Mouse (Mus musculus): ENCODE measurements around the gene Kyat3.

DNA sequence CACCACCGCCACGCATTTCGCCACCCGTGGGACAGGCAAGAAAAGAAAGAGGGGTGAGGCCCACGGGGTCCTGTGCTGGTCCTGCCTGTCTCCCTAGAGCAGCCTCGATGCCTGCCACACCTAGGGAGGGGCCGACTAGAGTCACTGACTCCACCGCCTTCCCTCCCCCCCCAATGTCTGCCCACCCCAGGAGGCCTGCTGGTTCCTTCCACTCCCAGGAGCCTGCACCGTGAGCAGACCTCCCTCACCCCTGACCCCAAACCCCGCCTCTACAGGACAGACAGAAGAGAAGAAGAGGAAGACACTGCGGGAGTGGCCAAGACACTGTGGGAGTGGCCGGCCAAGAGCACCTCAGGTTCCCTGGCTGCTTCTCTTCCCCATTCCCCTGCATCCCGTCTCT, 12.5 kb upstream of the Kyat3 start:
- TF ChIP-seq TAL1 (IDR thresholded peaks at IDR 0.05; ENCODE audit: low read length) (no peak), GATA1 (IDR thresholded peaks at IDR 0.05; ENCODE audit: low read length) (no peak)

Measured in erythroblast, embryonic 14.5 days (primary cell).